Comparison of ENCODE assay signal across 17 mouse cellular contexts in genomic region chr7:122387896-122388295, GRCm38 (mm10).
DNase-seq lines count a peak whose midpoint lies in the region; ATAC-seq and TF ChIP-seq lines count a peak whose summit lies in the region.
"Had no signal": no experiment of that assay in that cellular context is flagged by ENCODE, and none has a peak within 500 bp of the region (broad histone marks: within the 10 kb centered on the region; RNA-seq: fewer than 3 reads in every experiment).

No protein-coding gene starts in this region.

- intact Hi-C loops in heart, postnatal 14 days (cut with DNase I), result no loop called here

- H3K9ac ChIP-seq in midbrain, postnatal 0 days (replicated peaks; ENCODE audit: low read length, poor library complexity, severe bottlenecking), result no peak overlapping the region
- no peak overlapping the region for H3K9ac ChIP-seq in CH12.LX (ENCODE audit: insufficient read depth, low read depth)
- H3K9ac ChIP-seq: forebrain, embryonic 13.5 days; intestine, embryonic 15.5 days; lung, embryonic 15.5 days had no signal

- no peaks in the 10 kb centered on the region for H3K27me3 ChIP-seq in midbrain, embryonic 10.5 days (ENCODE audit: low read depth, poor library complexity, severe bottlenecking)
- no peaks in the 10 kb centered on the region for H3K27me3 ChIP-seq in midbrain, postnatal 0 days (ENCODE audit: insufficient read depth, low read length)
- H3K27me3 ChIP-seq in CH12.LX (replicated peaks), result no peaks in the 10 kb centered on the region
- H3K27me3 ChIP-seq: forebrain, embryonic 13.5 days; intestine, embryonic 15.5 days; lung, embryonic 15.5 days had no signal

- TF ChIP-seq POLR2A in CH12.LX (IDR thresholded peaks at IDR 0.05; ENCODE audit: low read depth, low read length), result no peak; the same call in 1 of the 2 replicates

- peaks cover 82% of the 10 kb centered on the region for H3K79me2 ChIP-seq in CH12.LX (replicated peaks; ENCODE audit: control insufficient read depth, extremely low read depth, insufficient read depth, poor library complexity, severe bottlenecking)

- ATAC-seq in midbrain, postnatal 0 days (ENCODE audit: low FRiP score), result no peak
- ATAC-seq in neutrophil, adult 5-6 weeks (ENCODE audit: extremely low read depth, insufficient number of reproducible peaks, low FRiP score, poor library complexity, severe bottlenecking), result peak; percentile 36; the same call in 1 of the 2 replicates
- ATAC-seq: forebrain, embryonic 13.5 days; intestine, embryonic 15.5 days had no signal

- no peak for TF ChIP-seq RAD21 in CH12.LX (IDR thresholded peaks at IDR 0.05; ENCODE audit: low read depth, low read length)

- dilution Hi-C loops in CH12.LX (cut with MboI; ENCODE audit: extremely low pct_ligation_motif_present, extremely low pct_unique_long_range_greater_than_20kb, low sequenced_read_pairs), result no loop called here

- no peaks in the 10 kb centered on the region for H3K9me3 ChIP-seq in midbrain, embryonic 10.5 days (replicated peaks)
- no peaks in the 10 kb centered on the region for H3K9me3 ChIP-seq in midbrain, postnatal 0 days (ENCODE audit: low read length)
- H3K9me3 ChIP-seq in CH12.LX (replicated peaks; ENCODE audit: low read length), result no peaks in the 10 kb centered on the region
- H3K9me3 ChIP-seq: forebrain, embryonic 13.5 days; intestine, embryonic 15.5 days; lung, embryonic 15.5 days had no signal

- H3K27ac ChIP-seq in midbrain, embryonic 10.5 days (replicated peaks), result 0 out of 2 replicates have a peak overlapping the region, but pooled peaks have one; percentile 55
- H3K27ac ChIP-seq in midbrain, postnatal 0 days (ENCODE audit: low read depth, low read length), result no peak overlapping the region
- H3K27ac ChIP-seq in CH12.LX (ENCODE audit: insufficient read depth, low read depth), result peak overlapping the region; percentile 99
- H3K27ac ChIP-seq: forebrain, embryonic 13.5 days; gastrocnemius, adult 2 months; intestine, embryonic 15.5 days; lung, embryonic 15.5 days had no signal

- no peak for TF ChIP-seq EP300 in CH12.LX (IDR thresholded peaks at IDR 0.05; ENCODE audit: low read length)

- no peaks in the 10 kb centered on the region for H3K36me3 ChIP-seq in midbrain, embryonic 10.5 days
- no peaks in the 10 kb centered on the region for H3K36me3 ChIP-seq in midbrain, postnatal 0 days (ENCODE audit: insufficient read depth, low read length)
- H3K36me3 ChIP-seq in CH12.LX (replicated peaks in 1 of 2; ENCODE audit: control insufficient read depth in 1 of 2, insufficient read depth in 1 of 2, low read length in 1 of 2), result peaks cover 21 to 53% of the 10 kb centered on the region in 2 experiments
- H3K36me3 ChIP-seq: intestine, embryonic 15.5 days; lung, embryonic 15.5 days had no signal

- H3K4me3 ChIP-seq in midbrain, embryonic 10.5 days, result no peak overlapping the region
- no peak overlapping the region for H3K4me3 ChIP-seq in midbrain, postnatal 0 days (ENCODE audit: low read depth, low read length)
- H3K4me3 ChIP-seq in CH12.LX (replicated peaks in 1 of 3; ENCODE audit: low read depth in 2 of 3, low read length in 2 of 3, poor library complexity in 1 of 3), result no peak overlapping the region
- H3K4me3 ChIP-seq: forebrain, embryonic 13.5 days; gastrocnemius, adult 2 months; intestine, embryonic 15.5 days; lung, embryonic 15.5 days; megakaryocyte, embryonic 14.5 days had no signal

- 76% methylated on average over 4 of the region's 4 CpGs for WGBS in midbrain, embryonic 10.5 days
- 72% methylated on average over 4 of the region's 4 CpGs for WGBS in midbrain, postnatal 0 days

- in situ Hi-C loops in CH12.LX (cut with MboI; ENCODE audit: low pct_ligation_motif_present, low pct_unique_long_range_greater_than_20kb, low sequenced_read_pairs), result loop anchor here (5.0 kb wide), 1 partner anchor 46 kb away; no protein-coding TSS in a partner anchor

- no peak for TF ChIP-seq CTCF in midbrain, postnatal 0 days (IDR thresholded peaks at IDR 0.05)
- no peak for TF ChIP-seq CTCF in CH12.LX (conservative IDR thresholded peaks at IDR 0.05 in 1 of 2, IDR thresholded peaks at IDR 0.05 in 1 of 2; ENCODE audit: low read depth in 2 of 2, low read length in 2 of 2)

- H3K4me2 ChIP-seq in midbrain, postnatal 0 days (ENCODE audit: low read depth, low read length, poor library complexity, severe bottlenecking), result no peak overlapping the region
- no peak overlapping the region for H3K4me2 ChIP-seq in CH12.LX (ENCODE audit: insufficient read depth, low read depth, poor library complexity, severe bottlenecking)
- H3K4me2 ChIP-seq: forebrain, embryonic 13.5 days; intestine, embryonic 15.5 days; lung, embryonic 15.5 days had no signal

- H3K4me1 ChIP-seq in midbrain, embryonic 10.5 days, result peaks cover 31% of the 10 kb centered on the region
- peaks cover 14% of the 10 kb centered on the region; the same call in 1 of the 2 replicates for H3K4me1 ChIP-seq in midbrain, postnatal 0 days (ENCODE audit: insufficient read depth, low read length)
- peaks cover 49 to 94% of the 10 kb centered on the region in 2 experiments for H3K4me1 ChIP-seq in CH12.LX (ENCODE audit: control insufficient read depth in 1 of 2, insufficient read depth in 2 of 2)
- H3K4me1 ChIP-seq: intestine, embryonic 15.5 days had no signal

- no peak for DNase-seq in midbrain, embryonic 10.5 days (ENCODE audit: low spot score)
- DNase-seq in midbrain, postnatal 0 days (ENCODE audit: low spot score), result no peak
- DNase-seq in CH12.LX (ENCODE audit: extremely low read depth), result no peak
- DNase-seq in thymus, postnatal 4 days, result peak; percentile 69
- no peak for DNase-seq in kidney, postnatal 25 days
- no peak for DNase-seq in heart, postnatal 14 days
- DNase-seq: adrenal gland, postnatal 10 days; cerebellum, postnatal 14 days; gastrocnemius, adult 2 months; heart, postnatal 4 days; kidney, postnatal 14 days; liver had no signal

TF ChIP-seq in CH12.LX, 34 proteins besides CTCF, POLR2A, EP300 and RAD21:
- no peak for TF ChIP-seq UBTF (IDR thresholded peaks at IDR 0.05; ENCODE audit: low read depth, low read length)
- no peak for TF ChIP-seq JUN (IDR thresholded peaks at IDR 0.05; ENCODE audit: insufficient read depth, low read depth, low read length)
- TF ChIP-seq MXI1 (IDR thresholded peaks at IDR 0.05; ENCODE audit: low read depth, low read length), result no peak
- TF ChIP-seq CHD2 (IDR thresholded peaks at IDR 0.05; ENCODE audit: low read length), result no peak
- TF ChIP-seq USF1 (IDR thresholded peaks at IDR 0.05; ENCODE audit: low read depth, low read length), result no peak
- TF ChIP-seq SMC3 (IDR thresholded peaks at IDR 0.05; ENCODE audit: low read depth, low read length), result no peak
- TF ChIP-seq ZC3H11A (IDR thresholded peaks at IDR 0.05; ENCODE audit: low read depth, low read length), result no peak
- no peak for TF ChIP-seq KAT2A (IDR thresholded peaks at IDR 0.05; ENCODE audit: insufficient replicate concordance, low read length)
- no peak for TF ChIP-seq USF2 (conservative IDR thresholded peaks at IDR 0.05; ENCODE audit: low read depth, low read length)
- TF ChIP-seq E2F4 (IDR thresholded peaks at IDR 0.05; ENCODE audit: insufficient replicate concordance, low read depth, low read length), result no peak
- TF ChIP-seq TBP (conservative IDR thresholded peaks at IDR 0.05; ENCODE audit: low read depth, low read length), result no peak
- no peak for TF ChIP-seq JUND (conservative IDR thresholded peaks at IDR 0.05; ENCODE audit: low read depth, low read length)
